Mouse (Mus musculus) testis, adult 10 weeks (tissue): ENCODE data around the gene Abca5. TPM values are rescaled to one million over a fixed set of nuclear protein-coding genes. Genes with fewer than 3 reads are reported as not detected.

Source experiments
- polyA plus RNA-seq: library from polyadenylated mRNA; stranded (reverse); fragments of 350-450 nt; fragmentation: Illumina TruSeq; extraction: RNeasy Lipid Tissue Mini Kit (QIAGEN cat#74804); gene quantifications from one replicate; pipeline ENCODE4 v1.2.3, GENCODE M21; 2014; ENCODE audit warnings: low read depth, low replicate concordance

Abca5 gene
- polyA plus RNA-seq: 57.6 TPM

DNA sequence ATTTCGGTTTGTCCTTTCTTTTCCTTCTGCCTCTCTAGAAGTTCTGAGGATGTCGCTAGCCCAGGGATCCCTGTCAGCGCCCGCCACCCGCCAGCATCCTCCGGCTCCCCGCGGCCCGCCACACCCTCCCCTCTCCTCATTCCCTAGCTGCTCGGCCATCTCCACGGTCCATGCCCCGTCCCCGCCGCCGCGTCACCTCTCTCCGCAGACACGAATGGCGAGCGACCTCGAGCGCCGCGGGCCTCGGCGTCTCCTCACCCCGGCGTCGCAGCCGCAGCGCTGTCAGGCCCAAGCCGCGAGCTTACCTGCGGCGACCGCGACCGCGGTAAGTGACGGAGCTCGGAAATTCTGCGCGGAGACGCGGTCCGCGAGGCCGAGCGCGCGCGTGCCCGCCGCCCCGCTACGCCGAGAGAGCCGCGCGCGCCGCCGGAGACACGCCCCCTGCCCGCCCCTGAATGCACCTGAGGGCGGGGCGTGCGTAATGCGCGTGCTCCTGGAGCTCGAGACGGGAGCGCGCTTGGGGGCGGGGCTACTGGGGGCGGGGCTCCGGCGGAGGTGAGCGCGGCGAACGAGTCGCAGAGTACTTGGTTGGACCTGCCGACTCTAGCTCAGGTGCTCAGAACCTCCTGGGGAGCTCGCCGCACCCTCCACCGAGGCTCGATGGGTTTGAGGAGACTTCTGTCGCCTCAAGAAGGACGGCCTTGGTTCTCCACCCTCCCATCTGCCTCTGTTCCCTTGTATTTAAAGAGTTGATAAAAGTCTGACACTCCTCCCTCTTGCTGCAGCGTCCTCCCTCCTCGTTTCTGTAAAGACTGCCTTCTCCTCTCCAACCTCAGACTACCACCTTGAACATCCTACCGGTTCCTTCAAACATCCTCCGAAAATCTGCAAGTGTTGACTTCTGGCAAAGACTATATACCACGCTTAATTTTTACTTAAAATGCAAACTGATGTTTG, at the start of gene Abca5:
TSS of gene Abca5 (minus strand) at position 428 of the 957 bp plus-strand sequence.

DNA sequence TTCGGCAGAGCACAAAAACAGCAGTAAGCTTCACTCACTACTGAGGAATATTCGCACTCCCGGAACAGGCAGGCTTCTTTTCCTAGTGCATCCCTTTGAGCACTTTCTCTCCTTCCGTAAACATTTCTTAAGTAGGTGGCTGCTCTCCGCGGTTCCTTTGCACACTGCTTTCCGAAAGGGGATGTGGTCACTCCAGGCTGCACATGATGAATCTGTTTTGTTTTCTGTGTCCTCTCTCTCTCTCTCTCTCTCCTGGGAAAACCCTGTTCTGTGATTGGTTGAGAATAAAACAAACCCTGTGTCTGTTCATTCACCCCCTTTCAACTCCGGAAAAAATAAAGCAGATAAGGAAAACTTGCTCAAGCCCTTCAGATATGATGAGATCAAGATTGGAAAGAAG, 86.0 kb downstream of the Abca5 start, which contains the start of gene Abca6:
TSS of gene Abca6 (minus strand) at position 243 of the 400 bp plus-strand sequence.

Other genes starting within 250 kb of the Abca5 start
- 3.9 TPM for gene Abca8a, start 241.7 kb downstream of the Abca5 start, polyA plus RNA-seq
- gene Abca9, start 169.5 kb downstream of the Abca5 start, polyA plus RNA-seq: 10.3 TPM
- gene Abca6, start 85.9 kb downstream of the Abca5 start, polyA plus RNA-seq: 3.7 TPM
- gene Map2k6, start 61.4 kb upstream of the Abca5 start, polyA plus RNA-seq: 0.92 TPM